Mouse (Mus musculus) ES-E14 (cell line): ENCODE data around the gene Snx17.

Source experiments
- CHD2 ChIP-seq: IDR thresholded peaks from 2 replicates; pipeline ENCODE4 v1.6.1; 2014; ENCODE audit warnings: mild to moderate bottlenecking, low read depth, low read length, inconsistent platforms
- HCFC1 ChIP-seq: IDR thresholded peaks from 2 replicates; pipeline ENCODE4 v1.6.1; 2012; ENCODE audit warnings: low read length, inconsistent platforms, borderline replicate concordance; ENCODE audit not compliant: insufficient read depth
- ZNF384 ChIP-seq: IDR thresholded peaks from 2 replicates; pipeline ENCODE4 v1.6.1; 2012; ENCODE audit warnings: low read depth, low read length, inconsistent platforms

GRCm38 (mm10) chr5:31162462-31162861 is 30.6 kb upstream of the Snx17 start:
- TF ChIP-seq CHD2 (no peak), ZNF384 (no peak), HCFC1 (no peak)
